Mouse (Mus musculus): Measurements from ENCODE around the gene Lrriq3. TPM values are rescaled to one million over a fixed set of nuclear protein-coding genes. Genes with fewer than 3 reads are reported as not detected.

The Lrriq3 gene
- polyA plus RNA-seq, 1 experiment = 0.12 TPM

GRCm38 (mm10) chr3:155141047-155141446 lies 47.8 kb downstream of the Lrriq3 start:
- 85% methylated on average over 11 of the region's 11 CpGs for WGBS
- Histone ChIP-seq H3K4me1 (ENCODE audit: control insufficient read depth, insufficient read depth, insufficient read length) (no peaks in the 10 kb centered on the region), H3K36me3 (ENCODE audit: control insufficient read depth, insufficient read depth, low read length) (no peaks in the 10 kb centered on the region), H3K4me3 (ENCODE audit: extremely low read depth, insufficient read depth, insufficient read length) (no peak overlapping the region), H3K27ac (ENCODE audit: insufficient read depth, low read length) (no peak overlapping the region), H3K27me3 (ENCODE audit: control insufficient read depth, insufficient read depth, low read length) (no peaks in the 10 kb centered on the region)
- TF ChIP-seq POLR2A (IDR thresholded peaks at IDR 0.05; ENCODE audit: low read depth, low read length) (no peak), CTCF (IDR thresholded peaks at IDR 0.05; ENCODE audit: extremely low read depth, insufficient read depth, insufficient read length, insufficient replicate concordance) (no peak)
- no peak for DNase-seq (ENCODE audit: low read depth in 1 of 2, low spot score in 2 of 2)

GRCm38 (mm10) chr3:155144368-155144767 lies 51.1 kb downstream of the Lrriq3 start:
- WGBS = 79% methylated on average over 1 of the region's 1 CpGs
- H3K36me3 ChIP-seq (ENCODE audit: control insufficient read depth, insufficient read depth, low read length) = no peaks in the 10 kb centered on the region

GRCm38 (mm10) chr3:155161842-155162241 lies 68.6 kb downstream of the Lrriq3 start:
- H3K27ac ChIP-seq (ENCODE audit: insufficient read depth, low read length) = no peak overlapping the region
- no peak for DNase-seq (ENCODE audit: low read depth in 1 of 2, low spot score in 2 of 2)
- H3K27me3 ChIP-seq (ENCODE audit: control insufficient read depth, insufficient read depth, low read length) = no peaks in the 10 kb centered on the region
- H3K4me1 ChIP-seq (ENCODE audit: control insufficient read depth, insufficient read depth, insufficient read length) = no peaks in the 10 kb centered on the region
- no peak for TF ChIP-seq CTCF (IDR thresholded peaks at IDR 0.05; ENCODE audit: extremely low read depth, insufficient read depth, insufficient read length, insufficient replicate concordance)
- H3K36me3 ChIP-seq (ENCODE audit: control insufficient read depth, insufficient read depth, low read length) = no peaks in the 10 kb centered on the region
- H3K4me3 ChIP-seq (ENCODE audit: extremely low read depth, insufficient read depth, insufficient read length) = no peak overlapping the region

More at GRCm38 (mm10) chr3:155144368-155144767, 51.1 kb downstream of the Lrriq3 start:
- DNase-seq (ENCODE audit: low read depth in 1 of 2, low spot score in 2 of 2) = no peak
- Histone ChIP-seq H3K27ac (ENCODE audit: insufficient read depth, low read length) (no peak overlapping the region), H3K27me3 (ENCODE audit: control insufficient read depth, insufficient read depth, low read length) (no peaks in the 10 kb centered on the region), H3K4me1 (ENCODE audit: control insufficient read depth, insufficient read depth, insufficient read length) (no peaks in the 10 kb centered on the region), H3K4me3 (ENCODE audit: extremely low read depth, insufficient read depth, insufficient read length) (no peak overlapping the region)
- TF ChIP-seq CTCF (IDR thresholded peaks at IDR 0.05; ENCODE audit: extremely low read depth, insufficient read depth, insufficient read length, insufficient replicate concordance) = no peak
- TF ChIP-seq POLR2A (IDR thresholded peaks at IDR 0.05; ENCODE audit: low read depth, low read length) = no peak

GRCm38 (mm10) chr3:155180303-155180902 lies 87.2 kb downstream of the Lrriq3 start:
- TF ChIP-seq POLR2A (IDR thresholded peaks at IDR 0.05; ENCODE audit: low read depth, low read length) (no peak), CTCF (IDR thresholded peaks at IDR 0.05; ENCODE audit: extremely low read depth, insufficient read depth, insufficient read length, insufficient replicate concordance) (no peak)
- WGBS = 62% methylated on average over 3 of the region's 3 CpGs

GRCm38 (mm10) chr3:155186456-155186855 lies 93.2 kb downstream of the Lrriq3 start:
- TF ChIP-seq CTCF (IDR thresholded peaks at IDR 0.05; ENCODE audit: extremely low read depth, insufficient read depth, insufficient read length, insufficient replicate concordance) = no peak
- H3K4me1 ChIP-seq (ENCODE audit: control insufficient read depth, insufficient read depth, insufficient read length) = no peaks in the 10 kb centered on the region
- WGBS = 82% methylated on average over 2 of the region's 2 CpGs
- no peak overlapping the region for H3K4me3 ChIP-seq (ENCODE audit: extremely low read depth, insufficient read depth, insufficient read length)
- DNase-seq (ENCODE audit: low read depth in 1 of 2, low spot score in 2 of 2) = no peak
- no peak overlapping the region for H3K27ac ChIP-seq (ENCODE audit: insufficient read depth, low read length)
- H3K27me3 ChIP-seq (ENCODE audit: control insufficient read depth, insufficient read depth, low read length) = no peaks in the 10 kb centered on the region
- H3K36me3 ChIP-seq (ENCODE audit: control insufficient read depth, insufficient read depth, low read length) = no peaks in the 10 kb centered on the region

More at GRCm38 (mm10) chr3:155180303-155180902, 87.2 kb downstream of the Lrriq3 start:
- DNase-seq (ENCODE audit: low read depth in 1 of 2, low spot score in 2 of 2) = no peak
- Histone ChIP-seq H3K4me1 (ENCODE audit: control insufficient read depth, insufficient read depth, insufficient read length) (no peaks in the 10 kb centered on the region), H3K4me3 (ENCODE audit: extremely low read depth, insufficient read depth, insufficient read length) (no peak overlapping the region), H3K36me3 (ENCODE audit: control insufficient read depth, insufficient read depth, low read length) (no peaks in the 10 kb centered on the region), H3K27ac (ENCODE audit: insufficient read depth, low read length) (no peak overlapping the region), H3K27me3 (ENCODE audit: control insufficient read depth, insufficient read depth, low read length) (no peaks in the 10 kb centered on the region)

GRCm38 (mm10) chr3:155188857-155189256 lies 95.6 kb downstream of the Lrriq3 start:
- H3K4me3 ChIP-seq (ENCODE audit: extremely low read depth, insufficient read depth, insufficient read length) = no peak overlapping the region
- TF ChIP-seq POLR2A (IDR thresholded peaks at IDR 0.05; ENCODE audit: low read depth, low read length) (no peak), CTCF (IDR thresholded peaks at IDR 0.05; ENCODE audit: extremely low read depth, insufficient read depth, insufficient read length, insufficient replicate concordance) (no peak)
- no peaks in the 10 kb centered on the region for H3K36me3 ChIP-seq (ENCODE audit: control insufficient read depth, insufficient read depth, low read length)
- no peak overlapping the region for H3K27ac ChIP-seq (ENCODE audit: insufficient read depth, low read length)
- 73% methylated on average over 2 of the region's 2 CpGs for WGBS
- no peak for DNase-seq (ENCODE audit: low read depth in 1 of 2, low spot score in 2 of 2)
- no peaks in the 10 kb centered on the region for H3K27me3 ChIP-seq (ENCODE audit: control insufficient read depth, insufficient read depth, low read length)
- no peaks in the 10 kb centered on the region for H3K4me1 ChIP-seq (ENCODE audit: control insufficient read depth, insufficient read depth, insufficient read length)

GRCm38 (mm10) chr3:155234919-155235318 lies 141.7 kb downstream of the Lrriq3 start:
- DNase-seq (ENCODE audit: low read depth in 1 of 2, low spot score in 2 of 2) = no peak
- H3K27ac ChIP-seq (ENCODE audit: insufficient read depth, low read length) = no peak overlapping the region
- no peak for TF ChIP-seq CTCF (IDR thresholded peaks at IDR 0.05; ENCODE audit: extremely low read depth, insufficient read depth, insufficient read length, insufficient replicate concordance)
- no peak for TF ChIP-seq POLR2A (IDR thresholded peaks at IDR 0.05; ENCODE audit: low read depth, low read length)
- no peak overlapping the region for H3K4me3 ChIP-seq (ENCODE audit: extremely low read depth, insufficient read depth, insufficient read length)
- no peaks in the 10 kb centered on the region for H3K36me3 ChIP-seq (ENCODE audit: control insufficient read depth, insufficient read depth, low read length)
- H3K27me3 ChIP-seq (ENCODE audit: control insufficient read depth, insufficient read depth, low read length) = no peaks in the 10 kb centered on the region
- 17% methylated on average over 1 of the region's 1 CpGs for WGBS
- H3K4me1 ChIP-seq (ENCODE audit: control insufficient read depth, insufficient read depth, insufficient read length) = no peaks in the 10 kb centered on the region
